Comparison of ENCODE assay signal across 15 mouse cellular contexts in the genomic region with DNA sequence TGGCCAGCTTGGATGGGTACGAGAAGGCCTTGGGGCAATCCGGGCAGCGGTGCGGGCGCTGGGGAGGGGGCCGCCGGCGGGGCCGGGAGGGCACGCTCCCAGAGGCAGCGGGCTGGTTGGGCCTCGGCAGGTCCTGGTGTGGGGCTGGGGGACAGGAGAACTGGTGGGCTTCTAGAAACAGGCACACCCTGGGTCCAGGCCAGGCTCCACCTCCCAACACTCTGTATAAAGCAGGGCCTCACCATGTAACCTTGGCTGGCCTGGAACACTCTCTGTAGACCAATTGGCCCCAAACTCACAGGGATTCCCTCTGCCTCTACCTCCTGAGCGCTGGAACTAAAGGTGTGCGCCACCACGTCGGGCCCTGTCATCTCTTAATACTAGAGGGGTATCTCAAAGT. TPM values are rescaled to one million over a fixed set of nuclear protein-coding genes. Genes with fewer than 3 reads are reported as not detected.
DNase-seq lines count a peak whose midpoint lies in the region; ATAC-seq lines count a peak whose summit lies in the region.
"Had no signal": no experiment of that assay in that cellular context is flagged by ENCODE, and none has a peak within 500 bp of the region (broad histone marks: within the 10 kb centered on the region; RNA-seq: fewer than 3 reads in every experiment).

No protein-coding gene starts in this region.

- H3K27ac ChIP-seq in forebrain, embryonic 10.5 days = no peak overlapping the region
- no peak overlapping the region for H3K27ac ChIP-seq in forebrain, embryonic 15.5 days (replicated peaks)
- H3K27ac ChIP-seq in neural tube, embryonic 12.5 days = no peak overlapping the region
- H3K27ac ChIP-seq in limb, embryonic 13.5 days = no peak overlapping the region

- no peak overlapping the region for H3K9ac ChIP-seq in forebrain, embryonic 15.5 days (replicated peaks)
- H3K9ac ChIP-seq in neural tube, embryonic 12.5 days = no peak overlapping the region
- H3K9ac ChIP-seq in limb, embryonic 13.5 days = no peak overlapping the region

- peaks cover 12% of the 10 kb centered on the region for H3K4me1 ChIP-seq in forebrain, embryonic 10.5 days
- peaks cover 10% of the 10 kb centered on the region; the same call in 1 of the 2 replicates for H3K4me1 ChIP-seq in forebrain, embryonic 15.5 days
- 0 out of 2 replicates have a peak, but pooled peaks cover 10% of the 10 kb centered on the region for H3K4me1 ChIP-seq in neural tube, embryonic 12.5 days
- peaks cover 4% of the 10 kb centered on the region; the same call in 1 of the 2 replicates for H3K4me1 ChIP-seq in limb, embryonic 13.5 days

- WGBS in forebrain, embryonic 10.5 days = 47% methylated on average over 16 of the region's 16 CpGs
- WGBS in forebrain, embryonic 15.5 days = 36% methylated on average over 15 of the region's 16 CpGs
- WGBS in neural tube, embryonic 12.5 days = 45% methylated on average over 16 of the region's 16 CpGs
- 49% methylated on average over 16 of the region's 16 CpGs for WGBS in limb, embryonic 13.5 days

- peaks cover 18% of the 10 kb centered on the region for H3K9me3 ChIP-seq in forebrain, embryonic 10.5 days
- H3K9me3 ChIP-seq in forebrain, embryonic 15.5 days = no peaks in the 10 kb centered on the region
- no peaks in the 10 kb centered on the region for H3K9me3 ChIP-seq in neural tube, embryonic 12.5 days
- H3K9me3 ChIP-seq in limb, embryonic 13.5 days = no peaks in the 10 kb centered on the region

- H3K4me3 ChIP-seq in forebrain, embryonic 10.5 days = peak overlapping the region; percentile 8; the same call in 1 of the 2 replicates
- no peak overlapping the region for H3K4me3 ChIP-seq in forebrain, embryonic 15.5 days
- H3K4me3 ChIP-seq in neural tube, embryonic 12.5 days = no peak overlapping the region
- H3K4me3 ChIP-seq in limb, embryonic 13.5 days = peak overlapping the region; percentile 16

- ATAC-seq in forebrain, embryonic 15.5 days (replicated peaks) = no peak
- no peak for ATAC-seq in neural tube, embryonic 12.5 days (ENCODE audit: low FRiP score, low read depth)
- no peak for ATAC-seq in limb, embryonic 13.5 days (ENCODE audit: low FRiP score, low read depth)

- DNase-seq in forebrain, embryonic 10.5 days (ENCODE audit: extremely low spot score, low spot score) = no peak
- no peak for DNase-seq in neural tube, embryonic 10.5 days (ENCODE audit: extremely low spot score, low spot score)
- DNase-seq in gastrocnemius, postnatal 10 days = no peak
- DNase-seq in Muller cell, postnatal 12 days (ENCODE audit: inconsistent ontology term) = no peak
- DNase-seq in embryo, embryonic 10 days (ENCODE audit: low spot score) = no peak
- DNase-seq: cerebellum, adult 11 months; heart, postnatal 10 days had no signal

- no peaks in the 10 kb centered on the region for H3K36me3 ChIP-seq in forebrain, embryonic 10.5 days (replicated peaks)
- no peaks in the 10 kb centered on the region for H3K36me3 ChIP-seq in forebrain, embryonic 15.5 days
- no peaks in the 10 kb centered on the region for H3K36me3 ChIP-seq in neural tube, embryonic 12.5 days
- H3K36me3 ChIP-seq in limb, embryonic 13.5 days = no peaks in the 10 kb centered on the region

- H3K4me2 ChIP-seq in forebrain, embryonic 15.5 days (replicated peaks) = no peak overlapping the region
- H3K4me2 ChIP-seq in neural tube, embryonic 12.5 days (replicated peaks) = peak overlapping the region; percentile 16; the same call in 1 of the 2 replicates
- H3K4me2 ChIP-seq in limb, embryonic 13.5 days (replicated peaks) = no peak overlapping the region
- H3K4me2 ChIP-seq: liver, embryonic 11.5 days had no signal

- peaks cover 45% of the 10 kb centered on the region for H3K27me3 ChIP-seq in forebrain, embryonic 10.5 days (ENCODE audit: poor library complexity, severe bottlenecking)
- H3K27me3 ChIP-seq in forebrain, embryonic 15.5 days = peaks cover 20% of the 10 kb centered on the region
- peaks cover 29% of the 10 kb centered on the region for H3K27me3 ChIP-seq in neural tube, embryonic 12.5 days (replicated peaks)
- H3K27me3 ChIP-seq in limb, embryonic 13.5 days = peaks cover 32% of the 10 kb centered on the region

RNA-seq across cellular contexts. Expression of gene Ethe1, which starts 1.3 kb away (rescaled TPM):
- polyA plus RNA-seq in forebrain, embryonic 10.5 days (2016; fragmentation: Nextera tagmentation; extraction: Ambion mirVana) = 24.4 and 26.6 TPM in 2 replicates
- 17.4 and 18.9 TPM in 2 replicates for polyA plus RNA-seq in forebrain, embryonic 15.5 days (2015; fragmentation: Nextera tagmentation; extraction: Ambion mirVana)
- polyA plus RNA-seq in neural tube, embryonic 12.5 days (2016; fragmentation: Nextera tagmentation; extraction: Ambion mirVana) = 17.2 and 18.7 TPM in 2 replicates
- 28.2 TPM in 2 replicates for polyA plus RNA-seq in limb, embryonic 13.5 days (2015; fragmentation: Nextera tagmentation; extraction: Ambion mirVana)
- 10 to 100 TPM in 1 of 2 experiments, 1 to 10 TPM in 1; 9.4 to 10.0 TPM for total RNA-seq in gastrocnemius, postnatal 10 days (2021)

RNA-seq across cellular contexts. Expression of gene Zfp575, which starts 1.4 kb away (rescaled TPM):
- polyA plus RNA-seq in forebrain, embryonic 10.5 days (2016; fragmentation: Nextera tagmentation; extraction: Ambion mirVana) = 1.4 TPM in 2 replicates
- 11.6 and 11.7 TPM in 2 replicates for polyA plus RNA-seq in forebrain, embryonic 15.5 days (2015; fragmentation: Nextera tagmentation; extraction: Ambion mirVana)
- polyA plus RNA-seq in neural tube, embryonic 12.5 days (2016; fragmentation: Nextera tagmentation; extraction: Ambion mirVana) = 4.3 and 4.5 TPM in 2 replicates
- 5.9 and 6.2 TPM in 2 replicates for polyA plus RNA-seq in limb, embryonic 13.5 days (2015; fragmentation: Nextera tagmentation; extraction: Ambion mirVana)
- under 1 TPM; 0.59 to 0.95 TPM for total RNA-seq in gastrocnemius, postnatal 10 days (2021)
- total RNA-seq: megakaryocyte-erythroid progenitor cell, adult 5-6 weeks; neutrophil, adult 5-6 weeks had no signal

RNA-seq across cellular contexts. Expression of gene Phldb3, which starts 24.6 kb away (rescaled TPM):
- polyA plus RNA-seq in forebrain, embryonic 10.5 days (2016; fragmentation: Nextera tagmentation; extraction: Ambion mirVana) = not detected in 2 replicates
- not detected in 2 replicates for polyA plus RNA-seq in forebrain, embryonic 15.5 days (2015; fragmentation: Nextera tagmentation; extraction: Ambion mirVana)
- polyA plus RNA-seq in neural tube, embryonic 12.5 days (2016; fragmentation: Nextera tagmentation; extraction: Ambion mirVana) = not detected in 2 replicates
- 0.24 and 0.34 TPM in 2 replicates for polyA plus RNA-seq in limb, embryonic 13.5 days (2015; fragmentation: Nextera tagmentation; extraction: Ambion mirVana)
- total RNA-seq in gastrocnemius, postnatal 10 days (2021) = under 1 TPM; 0.77 to 0.80 TPM

RNA-seq across cellular contexts. Expression of gene Xrcc1, which starts 39.9 kb away (rescaled TPM):
- polyA plus RNA-seq in forebrain, embryonic 10.5 days (2016; fragmentation: Nextera tagmentation; extraction: Ambion mirVana) = 174 and 177 TPM in 2 replicates
- 69.8 and 79.5 TPM in 2 replicates for polyA plus RNA-seq in forebrain, embryonic 15.5 days (2015; fragmentation: Nextera tagmentation; extraction: Ambion mirVana)
- 83.4 and 89.8 TPM in 2 replicates for polyA plus RNA-seq in neural tube, embryonic 12.5 days (2016; fragmentation: Nextera tagmentation; extraction: Ambion mirVana)
- 125 and 131 TPM in 2 replicates for polyA plus RNA-seq in limb, embryonic 13.5 days (2015; fragmentation: Nextera tagmentation; extraction: Ambion mirVana)
- 10 to 100 TPM; 22.5 to 26.3 TPM for total RNA-seq in gastrocnemius, postnatal 10 days (2021)

RNA-seq across cellular contexts. Expression of gene Pinlyp, which starts 40.1 kb away (rescaled TPM):
- not detected in 2 replicates for polyA plus RNA-seq in forebrain, embryonic 10.5 days (2016; fragmentation: Nextera tagmentation; extraction: Ambion mirVana)
- polyA plus RNA-seq in forebrain, embryonic 15.5 days (2015; fragmentation: Nextera tagmentation; extraction: Ambion mirVana) = 0.52 TPM in 1 of 2 replicates, not detected in the other
- polyA plus RNA-seq in neural tube, embryonic 12.5 days (2016; fragmentation: Nextera tagmentation; extraction: Ambion mirVana) = not detected in 2 replicates
- not detected in 2 replicates for polyA plus RNA-seq in limb, embryonic 13.5 days (2015; fragmentation: Nextera tagmentation; extraction: Ambion mirVana)
- not detected for total RNA-seq in gastrocnemius, postnatal 10 days (2021)
- total RNA-seq: heart, postnatal 10 days; left cerebral cortex, adult 18-20 months; megakaryocyte-erythroid progenitor cell, adult 5-6 weeks; neutrophil, adult 5-6 weeks had no signal
- polyA plus RNA-seq: large intestine, adult 2 months; liver, embryonic 11.5 days had no signal

Comparison
In these comparisons a context has a peak if more than half of its experiments do, and no peak if none do; other contexts are left out.
1. H3K4me3 ChIP-seq: peak in forebrain, embryonic 10.5 days (single experiment) and limb, embryonic 13.5 days (single experiment); none in forebrain, embryonic 15.5 days (single experiment) and neural tube, embryonic 12.5 days (single experiment).